Mouse (Mus musculus): ENCODE measurements at regions not wholly inside any gene's neighbourhood (a gene's known extent, or its start where the extent isn't known, plus 50 kb on each side); places are given as distances from the start of the nearest gene placed in this dataset.
A peak's percentile ranks its signal among the peaks of the same experiment; 100 is the strongest.

DNA sequence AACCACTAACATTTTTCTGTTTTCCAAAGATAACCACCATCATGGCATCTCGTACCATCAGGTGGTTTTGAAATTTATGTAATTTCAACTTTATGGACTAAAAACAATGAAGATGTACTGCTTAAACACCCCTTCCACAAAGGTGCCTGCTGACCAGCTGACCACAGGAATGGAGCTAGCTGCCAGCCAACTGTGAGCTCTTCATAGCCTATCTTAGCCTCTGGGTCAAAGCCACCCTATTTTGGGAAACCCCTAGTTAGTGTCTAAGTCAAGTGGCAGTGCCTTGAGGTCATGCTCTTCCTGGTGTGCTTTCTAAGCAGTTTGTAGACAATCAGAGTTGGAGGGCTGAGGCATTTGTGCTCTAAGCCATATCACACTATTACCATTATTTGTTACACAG is 364.8 kb downstream of the Pdgfc start:
- 91% methylated on average over 1 of the region's 1 CpGs for WGBS

DNA sequence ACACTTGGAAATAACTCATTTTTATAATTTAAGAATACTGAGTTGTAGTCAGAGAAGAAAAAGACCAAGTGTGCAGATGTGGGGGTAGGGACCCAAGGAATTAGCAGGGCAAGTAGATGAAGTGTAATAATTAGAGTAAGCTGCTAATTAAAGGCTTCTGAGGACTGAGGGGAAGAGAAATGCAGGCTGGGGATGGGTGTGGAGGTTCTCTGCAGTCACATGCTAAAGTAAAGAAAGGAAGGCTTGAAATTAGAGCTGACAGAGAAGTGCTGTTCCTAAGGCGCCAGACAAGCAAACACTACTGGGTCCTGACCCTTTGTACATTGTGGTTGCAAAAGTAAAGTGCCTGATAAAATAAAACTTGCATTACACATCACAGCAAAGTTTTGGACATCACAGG is 372.7 kb downstream of the Pdgfc start:
- no peak overlapping the region for H3K27ac ChIP-seq (ENCODE audit: low read depth, low read length)
- no peak for DNase-seq (ENCODE audit: low spot score)
- no peaks in the 10 kb centered on the region for H3K27me3 ChIP-seq (ENCODE audit: control insufficient read depth, insufficient read depth, low read length)
- peak; percentile 90 for ATAC-seq (replicated peaks; ENCODE audit: low FRiP score)
- no peaks in the 10 kb centered on the region for H3K36me3 ChIP-seq (ENCODE audit: control insufficient read depth, insufficient read depth, low read length)
- no peak overlapping the region for H3K4me3 ChIP-seq (ENCODE audit: low read depth, low read length)
- no peaks in the 10 kb centered on the region for H3K4me1 ChIP-seq (replicated peaks; ENCODE audit: control insufficient read depth, insufficient read depth, low read length)
- no peak overlapping the region for H3K9ac ChIP-seq (ENCODE audit: low read length)
- H3K9me3 ChIP-seq (ENCODE audit: control insufficient read depth, low read length), result no peaks in the 10 kb centered on the region
- H3K4me2 ChIP-seq (ENCODE audit: low read depth, low read length, severe bottlenecking), result no peak overlapping the region
- WGBS, result 21% methylated on average over 1 of the region's 1 CpGs

More for the DNA sequence above, 364.8 kb downstream of the Pdgfc start:
- no peak overlapping the region for H3K27ac ChIP-seq (ENCODE audit: low read depth, low read length)
- no peaks in the 10 kb centered on the region for H3K36me3 ChIP-seq (ENCODE audit: control insufficient read depth, insufficient read depth, low read length)
- no peak for ATAC-seq (replicated peaks; ENCODE audit: low FRiP score)
- H3K4me1 ChIP-seq (replicated peaks; ENCODE audit: control insufficient read depth, insufficient read depth, low read length), result no peaks in the 10 kb centered on the region
- no peak overlapping the region for H3K4me2 ChIP-seq (ENCODE audit: low read depth, low read length, severe bottlenecking)
- no peaks in the 10 kb centered on the region for H3K27me3 ChIP-seq (ENCODE audit: control insufficient read depth, insufficient read depth, low read length)
- no peaks in the 10 kb centered on the region for H3K9me3 ChIP-seq (ENCODE audit: control insufficient read depth, low read length)
- no peak overlapping the region for H3K9ac ChIP-seq (ENCODE audit: low read length)
- DNase-seq (ENCODE audit: low spot score), result no peak
- no peak overlapping the region for H3K4me3 ChIP-seq (ENCODE audit: low read depth, low read length)

DNA sequence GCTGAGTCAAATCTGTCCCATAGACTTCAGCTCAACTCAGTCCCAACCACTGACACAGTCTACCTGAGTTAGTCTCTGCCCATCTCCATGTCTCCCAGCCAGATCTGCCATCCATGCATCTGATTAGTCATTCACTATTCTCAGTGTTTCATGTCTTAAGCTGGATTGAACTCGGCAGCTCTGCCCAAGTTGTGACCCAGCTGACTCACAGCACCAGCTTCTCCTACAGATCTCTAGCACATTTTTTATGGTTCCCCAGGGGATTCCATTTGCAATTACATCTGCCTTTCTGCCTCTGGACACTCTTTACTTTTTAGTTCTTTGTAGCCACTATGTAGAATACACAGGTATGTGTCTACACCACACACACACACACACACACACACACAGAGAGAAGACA is 385.7 kb downstream of the Pdgfc start:
- Histone ChIP-seq H3K27me3 (ENCODE audit: control insufficient read depth, insufficient read depth, low read length) (no peaks in the 10 kb centered on the region), H3K4me2 (ENCODE audit: low read depth, low read length, severe bottlenecking) (no peak overlapping the region), H3K9me3 (ENCODE audit: control insufficient read depth, low read length) (no peaks in the 10 kb centered on the region), H3K27ac (ENCODE audit: low read depth, low read length) (no peak overlapping the region), H3K36me3 (ENCODE audit: control insufficient read depth, insufficient read depth, low read length) (no peaks in the 10 kb centered on the region), H3K4me1 (replicated peaks; ENCODE audit: control insufficient read depth, insufficient read depth, low read length) (no peaks in the 10 kb centered on the region), H3K4me3 (ENCODE audit: low read depth, low read length) (no peak overlapping the region), H3K9ac (ENCODE audit: low read length) (no peak overlapping the region)
- DNase-seq (ENCODE audit: low spot score), result no peak
- WGBS, result 68% methylated on average over 1 of the region's 1 CpGs
- no peak for ATAC-seq (replicated peaks; ENCODE audit: low FRiP score)

DNA sequence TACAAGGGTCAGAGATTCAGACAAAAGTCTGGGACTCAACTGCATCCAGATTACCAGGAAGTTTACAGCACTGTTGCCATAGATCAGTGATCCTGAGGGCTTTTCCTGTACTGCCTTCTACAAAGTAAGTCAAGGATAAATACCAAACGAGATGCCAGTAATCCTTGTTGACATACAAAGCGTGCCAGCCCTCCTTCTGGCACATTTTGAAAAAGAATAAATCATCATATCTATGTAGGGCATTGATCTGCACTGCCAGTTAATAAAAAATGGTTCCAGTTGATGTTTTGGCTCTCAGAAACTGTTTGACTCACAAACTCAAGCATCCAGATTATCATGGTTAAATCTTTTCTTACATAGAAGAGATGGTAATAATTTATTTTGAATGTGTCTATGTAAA is 390.5 kb downstream of the Pdgfc start:
- Histone ChIP-seq H3K27ac (ENCODE audit: low read depth, low read length) (no peak overlapping the region), H3K4me1 (replicated peaks; ENCODE audit: control insufficient read depth, insufficient read depth, low read length) (no peaks in the 10 kb centered on the region), H3K4me3 (ENCODE audit: low read depth, low read length) (no peak overlapping the region), H3K36me3 (ENCODE audit: control insufficient read depth, insufficient read depth, low read length) (no peaks in the 10 kb centered on the region), H3K27me3 (ENCODE audit: control insufficient read depth, insufficient read depth, low read length) (no peaks in the 10 kb centered on the region), H3K4me2 (ENCODE audit: low read depth, low read length, severe bottlenecking) (no peak overlapping the region), H3K9me3 (ENCODE audit: control insufficient read depth, low read length) (no peaks in the 10 kb centered on the region), H3K9ac (ENCODE audit: low read length) (no peak overlapping the region)
- no peak for ATAC-seq (replicated peaks; ENCODE audit: low FRiP score)
- DNase-seq (ENCODE audit: low spot score), result no peak
- WGBS, result 76% methylated on average over 2 of the region's 2 CpGs

Data from forebrain, embryonic 11.5 days (tissue).